Mouse (Mus musculus) cortical plate, adult 2 months (tissue): ENCODE results near the gene Dus3l. TPM values are rescaled to one million over a fixed set of nuclear protein-coding genes. Genes with fewer than 3 reads are reported as not detected.
A peak's percentile ranks its signal among the peaks of the same experiment; 100 is the strongest.

ENCODE experiments used
- H3K27ac ChIP-seq: fragments of 200-500 bp; 2 replicates; pipeline ENCODE4 v1.5.1; 2012; ENCODE audit warnings: low read length, control low read depth, inconsistent platforms; ENCODE audit not compliant: insufficient read depth
- H3K4me1 ChIP-seq: fragments of 200-500 bp; 2 replicates; pipeline ENCODE4 v1.6.1; 2011; ENCODE audit warnings: low read length; ENCODE audit not compliant: control insufficient read depth, insufficient read depth
- H3K4me3 ChIP-seq: fragments of 200-500 bp; 2 replicates; pipeline ENCODE4 v1.5.1; 2011; ENCODE audit warnings: mild to moderate bottlenecking, low read length, control low read depth; ENCODE audit not compliant: insufficient read depth
- CTCF ChIP-seq: fragments of 200-500 bp; IDR thresholded peaks from 2 replicates; pipeline ENCODE4 v1.5.1; 2011; ENCODE audit warnings: mild to moderate bottlenecking, control low read depth, low read length; ENCODE audit not compliant: insufficient read depth; ENCODE audit errors: extremely low read depth
- POLR2A ChIP-seq: fragments of 200-500 bp; IDR thresholded peaks from 2 replicates; pipeline ENCODE4 v1.6.1; 2011; ENCODE audit warnings: mild to moderate bottlenecking, low read length, control low read depth; ENCODE audit not compliant: insufficient read depth; ENCODE audit errors: extremely low read depth
- polyA plus RNA-seq: library from polyadenylated mRNA; depleted of rRNA; stranded (reverse); fragments of >200 nt; gene quantifications from 2 replicates; pipeline ENCODE4 v1.2.3, GENCODE M21; 2012

Dus3l gene
- polyA plus RNA-seq, 1 experiment: 137 TPM

- no peaks in the 10 kb centered on the region for H3K4me1 ChIP-seq
- H3K27ac ChIP-seq: no peak overlapping the region
- no peak for TF ChIP-seq POLR2A
- H3K4me3 ChIP-seq: no peak overlapping the region
These were observed 36.9 kb upstream of the Dus3l start for GRCm38 (mm10) chr17:56727659-56728058.

- Histone ChIP-seq H3K4me3 (no peak overlapping the region), H3K27ac (no peak overlapping the region), H3K4me1 (no peaks in the 10 kb centered on the region)
- TF ChIP-seq CTCF: no peak
- no peak for TF ChIP-seq POLR2A
These were observed 36.4 kb upstream of the Dus3l start for GRCm38 (mm10) chr17:56728117-56728516.

- no peak overlapping the region for H3K4me3 ChIP-seq
- H3K4me1 ChIP-seq: no peaks in the 10 kb centered on the region
- H3K27ac ChIP-seq: no peak overlapping the region
- TF ChIP-seq CTCF: no peak
- no peak for TF ChIP-seq POLR2A
These were observed 35.4 kb upstream of the Dus3l start for GRCm38 (mm10) chr17:56729151-56729550.

GRCm38 (mm10) chr17:56729656-56730055, 34.9 kb upstream of the Dus3l start:
- Histone ChIP-seq H3K27ac (no peak overlapping the region), H3K4me1 (no peaks in the 10 kb centered on the region), H3K4me3 (no peak overlapping the region)
- TF ChIP-seq CTCF: no peak
- no peak for TF ChIP-seq POLR2A

- TF ChIP-seq POLR2A (no peak), CTCF (0 out of 2 replicates have a peak, but pooled peaks have one; percentile 9)
- Histone ChIP-seq H3K4me3 (no peak overlapping the region), H3K27ac (no peak overlapping the region), H3K4me1 (no peaks in the 10 kb centered on the region)
These were observed 28.0 kb upstream of the Dus3l start for GRCm38 (mm10) chr17:56736534-56736933.

GRCm38 (mm10) chr17:56738221-56738620, 26.3 kb upstream of the Dus3l start:
- H3K4me1 ChIP-seq: no peaks in the 10 kb centered on the region
- no peak for TF ChIP-seq CTCF
- TF ChIP-seq POLR2A: no peak

GRCm38 (mm10) chr17:56740118-56740787, 24.3 kb upstream of the Dus3l start:
- Histone ChIP-seq H3K4me3 (no peak overlapping the region), H3K27ac (no peak overlapping the region), H3K4me1 (no peaks in the 10 kb centered on the region)
- no peak for TF ChIP-seq CTCF
- TF ChIP-seq POLR2A: no peak

More at GRCm38 (mm10) chr17:56738221-56738620, 26.3 kb upstream of the Dus3l start:
- Histone ChIP-seq H3K27ac (no peak overlapping the region), H3K4me3 (no peak overlapping the region)

- Histone ChIP-seq H3K4me1 (no peaks in the 10 kb centered on the region), H3K27ac (no peak overlapping the region), H3K4me3 (no peak overlapping the region)
- TF ChIP-seq POLR2A (no peak), CTCF (no peak)
These were observed 23.8 kb upstream of the Dus3l start for GRCm38 (mm10) chr17:56740788-56741160.

GRCm38 (mm10) chr17:56744173-56744572, 20.4 kb upstream of the Dus3l start:
- TF ChIP-seq POLR2A (no peak), CTCF (no peak)
- Histone ChIP-seq H3K4me3 (no peak overlapping the region), H3K27ac (no peak overlapping the region), H3K4me1 (no peaks in the 10 kb centered on the region)

- no peak overlapping the region; the same call in 1 of the 2 replicates for H3K4me3 ChIP-seq
These were observed 13.0 kb upstream of the Dus3l start for GRCm38 (mm10) chr17:56751404-56752072.

More at GRCm38 (mm10) chr17:56751404-56752072, 13.0 kb upstream of the Dus3l start:
- TF ChIP-seq CTCF (no peak), POLR2A (peak; percentile 18; the same call in 1 of the 2 replicates)
- Histone ChIP-seq H3K27ac (no peak overlapping the region), H3K4me1 (no peaks in the 10 kb centered on the region)
